Mouse (Mus musculus): ENCODE data around the gene Mapt. TPM values are rescaled to one million over a fixed set of nuclear protein-coding genes. Genes with fewer than 3 reads are reported as not detected.

Mapt gene
- total and polyA plus RNA-seq, 3 experiments, result 0.21 to 1.7 (median 0.64) TPM

DNA sequence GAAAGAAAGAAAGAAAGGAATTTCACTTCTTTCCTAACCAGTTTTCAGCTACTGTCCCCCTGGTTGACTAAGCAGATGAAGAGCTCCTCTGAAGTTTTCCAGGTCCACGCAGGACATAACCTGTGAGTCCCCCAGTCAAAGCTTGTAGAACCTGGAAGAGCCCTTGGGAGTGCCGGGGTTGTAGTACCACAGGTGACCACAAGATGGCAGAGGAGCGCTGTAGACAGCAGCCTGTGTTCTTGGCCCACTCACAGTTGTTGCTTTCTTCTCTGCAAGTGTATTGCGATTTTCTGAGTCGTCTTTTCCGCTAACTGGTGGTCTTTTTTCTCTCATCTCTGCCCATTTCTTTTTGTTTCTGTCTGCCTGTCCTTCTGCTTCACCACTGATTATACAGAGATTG is 84.5 kb downstream of the Mapt start (continued):
- TF ChIP-seq POLR2AphosphoS2 (IDR thresholded peaks at IDR 0.05; ENCODE audit: low read depth, low read length) (no peak), CHD1 (IDR thresholded peaks at IDR 0.05; ENCODE audit: low read depth, low read length) (no peak), JUND (conservative IDR thresholded peaks at IDR 0.05; ENCODE audit: low read depth, low read length) (0 out of 2 replicates have a peak, but pooled peaks have one; percentile 56), ZC3H11A (IDR thresholded peaks at IDR 0.05; ENCODE audit: low read depth, low read length) (peak; percentile 97), NRF1 (IDR thresholded peaks at IDR 0.05; ENCODE audit: low read depth, low read length) (peak; percentile 39; the same call in 1 of the 2 replicates), CTCF (conservative IDR thresholded peaks at IDR 0.05 in 1 of 2, IDR thresholded peaks at IDR 0.05 in 1 of 2; ENCODE audit: low read depth in 2 of 2, low read length in 2 of 2) (peak; percentile 99 to 100), MEF2A (IDR thresholded peaks at IDR 0.05; ENCODE audit: borderline replicate concordance, low read depth, low read length) (peak; percentile 54; the same call in 1 of the 2 replicates), TCF12 (IDR thresholded peaks at IDR 0.05; ENCODE audit: low read depth, low read length) (no peak)

DNA sequence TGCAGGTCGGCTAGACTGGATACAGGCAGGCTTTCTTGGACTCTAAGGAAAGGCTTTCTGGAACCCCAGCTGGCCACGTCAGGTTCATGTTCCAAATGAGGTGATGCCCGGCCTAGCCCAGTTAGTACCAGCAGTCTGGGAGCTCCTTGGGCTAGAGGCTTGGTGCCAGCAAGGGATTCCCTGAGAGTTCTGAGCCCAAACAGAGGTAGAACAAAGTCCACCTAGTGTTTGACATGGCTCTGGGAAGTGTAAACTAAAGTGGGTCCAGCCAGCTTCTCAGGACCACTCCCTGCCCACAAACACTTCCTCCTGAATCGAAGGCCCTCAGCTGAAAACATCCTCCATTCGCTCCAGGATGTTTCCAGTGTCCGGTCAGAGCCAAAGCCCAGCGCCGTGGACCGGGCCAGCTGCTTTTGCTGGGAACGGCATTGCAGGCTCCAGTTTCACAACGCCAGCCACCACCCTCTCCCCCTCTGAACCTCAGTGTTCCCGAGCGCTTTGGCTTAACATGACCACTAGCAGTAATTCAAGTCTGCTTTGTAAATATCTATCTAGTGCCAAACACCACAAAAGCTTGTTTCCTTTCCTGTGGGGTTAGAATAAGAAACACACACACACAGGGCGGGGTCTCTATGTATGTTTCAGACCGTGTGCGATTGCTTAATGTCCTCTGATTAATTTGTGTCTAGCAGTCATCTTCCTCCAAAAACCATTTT is 85.7 kb downstream of the Mapt start:
- no peak overlapping the region for H3K9ac ChIP-seq (ENCODE audit: insufficient read depth, low read depth)
- no peak overlapping the region for H3K27ac ChIP-seq (ENCODE audit: insufficient read depth, low read depth)
- no peak for DNase-seq (ENCODE audit: extremely low read depth)
- in situ Hi-C loops (cut with MboI; ENCODE audit: low pct_ligation_motif_present, low pct_unique_long_range_greater_than_20kb, low sequenced_read_pairs) (no loop called here), dilution Hi-C loops (cut with MboI; ENCODE audit: extremely low pct_ligation_motif_present, extremely low pct_unique_long_range_greater_than_20kb, low sequenced_read_pairs) (no loop called here)
- H3K4me3 ChIP-seq (replicated peaks in 1 of 3; ENCODE audit: low read depth in 2 of 3, low read length in 2 of 3, poor library complexity in 1 of 3), result no peak overlapping the region
- no peaks in the 10 kb centered on the region for H3K27me3 ChIP-seq (replicated peaks)
- no peaks in the 10 kb centered on the region for H3K79me2 ChIP-seq (replicated peaks; ENCODE audit: control insufficient read depth, extremely low read depth, insufficient read depth, poor library complexity, severe bottlenecking)
- no peaks in the 10 kb centered on the region for H3K36me3 ChIP-seq (replicated peaks in 1 of 2; ENCODE audit: control insufficient read depth in 1 of 2, insufficient read depth in 1 of 2, low read length in 1 of 2)
- H3K9me3 ChIP-seq (replicated peaks; ENCODE audit: low read length), result no peaks in the 10 kb centered on the region
- peaks cover 2 to 13% of the 10 kb centered on the region in 2 experiments; a peak in 2 of 4 replicates for H3K4me1 ChIP-seq (ENCODE audit: control insufficient read depth in 1 of 2, insufficient read depth in 2 of 2)
- TF ChIP-seq MAFK (IDR thresholded peaks at IDR 0.05; ENCODE audit: insufficient replicate concordance, low read length) (no peak), SMC3 (IDR thresholded peaks at IDR 0.05; ENCODE audit: low read depth, low read length) (no peak), MEF2A (IDR thresholded peaks at IDR 0.05; ENCODE audit: borderline replicate concordance, low read depth, low read length) (no peak), NRF1 (IDR thresholded peaks at IDR 0.05; ENCODE audit: low read depth, low read length) (no peak), ZMIZ1 (IDR thresholded peaks at IDR 0.05; ENCODE audit: low read depth, low read length) (no peak), USF1 (IDR thresholded peaks at IDR 0.05; ENCODE audit: low read depth, low read length) (no peak), POLR2AphosphoS2 (IDR thresholded peaks at IDR 0.05; ENCODE audit: low read depth, low read length) (no peak), TBP (conservative IDR thresholded peaks at IDR 0.05; ENCODE audit: low read depth, low read length) (no peak), KAT2A (IDR thresholded peaks at IDR 0.05; ENCODE audit: insufficient replicate concordance, low read length) (no peak), E2F4 (IDR thresholded peaks at IDR 0.05; ENCODE audit: insufficient replicate concordance, low read depth, low read length) (no peak), RCOR1 (conservative IDR thresholded peaks at IDR 0.05; ENCODE audit: low read depth, low read length) (no peak), GABPA (IDR thresholded peaks at IDR 0.05; ENCODE audit: insufficient replicate concordance, low read depth, low read length) (no peak), EP300 (IDR thresholded peaks at IDR 0.05; ENCODE audit: low read length) (no peak), ZNF384 (IDR thresholded peaks at IDR 0.05; ENCODE audit: low read depth, low read length) (no peak), MYC (IDR thresholded peaks at IDR 0.05; ENCODE audit: low read depth, low read length) (no peak), ZKSCAN1 (IDR thresholded peaks at IDR 0.05; ENCODE audit: borderline replicate concordance, low read depth, low read length) (no peak), MAZ (IDR thresholded peaks at IDR 0.05; ENCODE audit: low read depth, low read length) (no peak), CHD1 (IDR thresholded peaks at IDR 0.05; ENCODE audit: low read depth, low read length) (no peak), ETS1 (conservative IDR thresholded peaks at IDR 0.05; ENCODE audit: low read depth, low read length) (no peak)
- no peak overlapping the region for H3K4me2 ChIP-seq (ENCODE audit: insufficient read depth, low read depth, poor library complexity, severe bottlenecking)

All from CH12.LX (cell line).